Mouse (Mus musculus): ENCODE data around the gene Vwce.

DNA sequence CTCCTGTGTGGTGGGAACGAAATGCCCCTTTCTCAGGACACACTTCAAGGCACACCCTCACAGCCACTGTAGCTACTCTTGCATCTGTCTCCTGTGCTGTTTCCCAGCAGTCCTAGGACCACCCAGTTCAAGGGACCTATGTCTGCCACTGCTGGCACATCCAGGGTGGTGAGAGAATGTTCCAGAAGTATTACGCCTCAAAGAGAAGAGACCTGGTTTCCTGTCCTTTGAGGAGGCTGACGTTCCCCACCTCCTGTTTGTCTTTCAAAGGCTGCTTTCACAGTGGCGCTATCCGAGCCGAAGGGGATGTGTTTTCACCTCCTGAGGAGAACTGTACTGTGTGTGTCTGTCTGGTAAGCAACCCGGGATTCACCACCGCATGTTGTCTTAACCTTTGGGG, 14.1 kb downstream of the Vwce start:
- TF ChIP-seq TAL1 (IDR thresholded peaks at IDR 0.05; ENCODE audit: low read length) (no peak), GATA1 (IDR thresholded peaks at IDR 0.05; ENCODE audit: low read length) (no peak)
